Mouse (Mus musculus) CH12.LX (cell line): ENCODE measurements at regions not wholly inside any gene's neighbourhood (a gene's known extent, or its start where the extent isn't known, plus 50 kb on each side); places are given as distances from the start of the nearest gene placed in this dataset.

ENCODE experiments used
- CTCF ChIP-seq, 2 experiments: IDR thresholded peaks in 1 of 2; conservative IDR thresholded peaks in 1 of 2; 2 replicates each; pipeline ENCODE4 v1.5.1; 2011 to 2012; ENCODE audit warnings: low read depth in 2 of 2, low read length in 2 of 2, improper control_type of control experiment in 1 of 2, inconsistent platforms in 1 of 2, mild to moderate bottlenecking in 1 of 2, moderate library complexity in 1 of 2
- EP300 ChIP-seq: IDR thresholded peaks from 2 replicates; pipeline ENCODE4 v1.6.1; 2011; ENCODE audit warnings: low read length, improper control_type of control experiment
- GABPA ChIP-seq: IDR thresholded peaks from 2 replicates; pipeline ENCODE4 v1.6.1; 2012; ENCODE audit warnings: low read depth, low read length, improper control_type of control experiment, inconsistent platforms; ENCODE audit not compliant: insufficient replicate concordance
- IRF4 ChIP-seq: IDR thresholded peaks from 2 replicates; pipeline ENCODE4 v1.6.1; 2014; ENCODE audit warnings: low read depth, mild to moderate bottlenecking, inconsistent platforms, low read length, improper control_type of control experiment
- NRF1 ChIP-seq: IDR thresholded peaks from 2 replicates; pipeline ENCODE4 v1.6.1; 2014; ENCODE audit warnings: low read depth, mild to moderate bottlenecking, inconsistent platforms, low read length, improper control_type of control experiment, moderate library complexity
- POLR2A ChIP-seq: IDR thresholded peaks from 2 replicates; pipeline ENCODE4 v1.6.1; 2011; ENCODE audit warnings: low read depth, mild to moderate bottlenecking, improper control_type of control experiment, low read length
- SIN3A ChIP-seq: IDR thresholded peaks from 2 replicates; pipeline ENCODE4 v1.6.1; 2012; ENCODE audit warnings: low read length, improper control_type of control experiment, inconsistent platforms
- USF2 ChIP-seq: conservative IDR thresholded peaks from 2 replicates; pipeline ENCODE4 v1.6.1; 2011; ENCODE audit warnings: low read depth, low read length, improper control_type of control experiment
- ZKSCAN1 ChIP-seq: IDR thresholded peaks from 2 replicates; pipeline ENCODE4 v1.6.1; 2012; ENCODE audit warnings: low read depth, inconsistent platforms, low read length, improper control_type of control experiment, borderline replicate concordance
- ZNF384 ChIP-seq: IDR thresholded peaks from 2 replicates; pipeline ENCODE4 v1.6.1; 2012; ENCODE audit warnings: low read depth, low read length, improper control_type of control experiment, inconsistent platforms

- TF ChIP-seq USF2, result no peak
- no peak for TF ChIP-seq GABPA
- no peak for TF ChIP-seq POLR2A
- no peak for TF ChIP-seq EP300
- no peak for TF ChIP-seq SIN3A
- no peak for TF ChIP-seq ZKSCAN1
- TF ChIP-seq NRF1, result no peak
- no peak for TF ChIP-seq ZNF384
- no peak for TF ChIP-seq IRF4
- no peak for TF ChIP-seq CTCF (conservative IDR thresholded peaks at IDR 0.05 in 1 of 2, IDR thresholded peaks at IDR 0.05 in 1 of 2; ENCODE audit: low read depth in 2 of 2, low read length in 2 of 2)
Observed at GRCm38 (mm10) chr12:90440672-90441071, 297.6 kb downstream of the Dio2 start.
